Mouse (Mus musculus): Measurements from ENCODE around the gene Gng12.
A peak's percentile ranks its signal among the peaks of the same experiment; 100 is the strongest.

Gene Gng12

GRCm38 (mm10) chr6:66992232-66992631, 96.0 kb downstream of the Gng12 start:
- no peak for DNase-seq (ENCODE audit: low spot score in 2 of 2)

GRCm38 (mm10) chr6:66992786-66993185, 96.6 kb downstream of the Gng12 start:
- DNase-seq (ENCODE audit: low spot score in 2 of 2), result no peak

GRCm38 (mm10) chr6:66994981-66995380, 98.8 kb downstream of the Gng12 start:
- no peak for DNase-seq (ENCODE audit: low spot score in 2 of 2)

GRCm38 (mm10) chr6:66995825-66996224, 99.6 kb downstream of the Gng12 start:
- no peak for DNase-seq (ENCODE audit: low spot score in 2 of 2)

- no peak for DNase-seq (ENCODE audit: low spot score in 2 of 2)
Measured at GRCm38 (mm10) chr6:66996257-66996656, 100.1 kb downstream of the Gng12 start.

- DNase-seq (ENCODE audit: low spot score in 2 of 2), result no peak
Measured at GRCm38 (mm10) chr6:66998645-66999044, 102.4 kb downstream of the Gng12 start.

- DNase-seq (ENCODE audit: low spot score in 2 of 2), result no peak
Measured at GRCm38 (mm10) chr6:66999800-67000199, 103.6 kb downstream of the Gng12 start.

- DNase-seq (ENCODE audit: low spot score in 2 of 2), result no peak
Measured at GRCm38 (mm10) chr6:67009888-67010287, 113.7 kb downstream of the Gng12 start.

GRCm38 (mm10) chr6:67010370-67011216, 114.4 kb downstream of the Gng12 start:
- no peak for DNase-seq (ENCODE audit: low spot score in 2 of 2)

GRCm38 (mm10) chr6:67011217-67011518, 115.0 kb downstream of the Gng12 start:
- DNase-seq (ENCODE audit: low spot score in 2 of 2), result no peak

GRCm38 (mm10) chr6:67013293-67013948, 117.2 kb downstream of the Gng12 start:
- no peak for DNase-seq (ENCODE audit: low spot score in 2 of 2)

- DNase-seq (ENCODE audit: low spot score in 2 of 2), result no peak
Measured at GRCm38 (mm10) chr6:67013949-67014678, 117.9 kb downstream of the Gng12 start.

- peak in 1 of 2 experiments; percentile 31 for DNase-seq (ENCODE audit: low spot score in 2 of 2)
Measured at GRCm38 (mm10) chr6:67014679-67015075, 118.5 kb downstream of the Gng12 start.

GRCm38 (mm10) chr6:67015739-67016519, 119.7 kb downstream of the Gng12 start:
- DNase-seq (ENCODE audit: low spot score in 2 of 2), result no peak

- DNase-seq (ENCODE audit: low spot score in 2 of 2), result no peak
Measured at GRCm38 (mm10) chr6:67016520-67017111, 120.4 kb downstream of the Gng12 start.

- DNase-seq (ENCODE audit: low spot score in 2 of 2), result no peak
Measured at GRCm38 (mm10) chr6:67018365-67018764, 122.2 kb downstream of the Gng12 start.

- DNase-seq (ENCODE audit: low spot score in 2 of 2), result peak; percentile 45 to 48
Measured at GRCm38 (mm10) chr6:67019001-67019400, 122.8 kb downstream of the Gng12 start.

GRCm38 (mm10) chr6:67021308-67021707, 125.1 kb downstream of the Gng12 start:
- no peak for DNase-seq (ENCODE audit: low spot score in 2 of 2)

- DNase-seq (ENCODE audit: low spot score in 2 of 2), result no peak
Measured at GRCm38 (mm10) chr6:67023729-67024128, 127.5 kb downstream of the Gng12 start.

GRCm38 (mm10) chr6:67026661-67027060, 130.5 kb downstream of the Gng12 start:
- no peak for DNase-seq (ENCODE audit: low spot score in 2 of 2)

GRCm38 (mm10) chr6:67027438-67028142, 131.4 kb downstream of the Gng12 start:
- no peak for DNase-seq (ENCODE audit: low spot score in 2 of 2)

Measured in right cerebral cortex, adult 2 months (tissue).